Mouse (Mus musculus) limb, embryonic 14.5 days (tissue): ENCODE data around the gene Htr1f. TPM values are rescaled to one million over a fixed set of nuclear protein-coding genes. Genes with fewer than 3 reads are reported as not detected.

Experiments used
- ATAC-seq: fragments of 200-750 bp; cut with Nextera tagmentation; 2 replicates; pipeline ENCODE4 v1.8.0; 2017; ENCODE audit warnings: low read depth, moderate number of reproducible peaks, moderate TSS enrichment; ENCODE audit not compliant: low FRiP score
- DNase-seq: peaks from one replicate; pipeline ENCODE4 v3.0.0-alpha.2; 2015; ENCODE audit warnings: low spot score
- H3K27ac ChIP-seq: fragments of 300-500 bp; sonication (generic); replicated peaks from 2 replicates; pipeline ENCODE4 v1.5.1; 2014; ENCODE audit warnings: low read depth, mild to moderate bottlenecking, low read length, moderate library complexity, mixed read lengths
- H3K27me3 ChIP-seq: fragments of 300-500 bp; sonication (generic); 2 replicates; pipeline ENCODE4 v1.6.1; 2014; ENCODE audit warnings: low read length, mixed read lengths; ENCODE audit not compliant: control insufficient read depth, insufficient read depth
- H3K36me3 ChIP-seq: fragments of 300-500 bp; sonication (generic); 2 replicates; pipeline ENCODE4 v1.6.1; 2014; ENCODE audit warnings: mild to moderate bottlenecking, low read length, moderate library complexity, mixed read lengths; ENCODE audit not compliant: control insufficient read depth, insufficient read depth
- H3K4me1 ChIP-seq: fragments of 300-500 bp; sonication (generic); 2 replicates; pipeline ENCODE4 v1.6.1; 2014; ENCODE audit warnings: antibody characterized with exemption, low read length, mixed read lengths; ENCODE audit not compliant: control insufficient read depth, insufficient read depth
- H3K4me2 ChIP-seq: fragments of 300-500 bp; sonication (generic); replicated peaks from 2 replicates; pipeline ENCODE4 v1.6.1; 2014; ENCODE audit warnings: low read depth, mild to moderate bottlenecking, low read length, moderate library complexity; ENCODE audit not compliant: severe bottlenecking
- H3K4me3 ChIP-seq: fragments of 300-500 bp; sonication (generic); replicated peaks from 2 replicates; pipeline ENCODE4 v1.5.1; 2014; ENCODE audit warnings: low read length
- H3K9ac ChIP-seq: fragments of 300-500 bp; sonication (generic); 2 replicates; pipeline ENCODE4 v1.6.1; 2014; ENCODE audit warnings: mild to moderate bottlenecking, low read depth, low read length, moderate library complexity; ENCODE audit not compliant: severe bottlenecking
- H3K9me3 ChIP-seq: fragments of 300-500 bp; sonication (generic); 2 replicates; pipeline ENCODE4 v1.6.1; 2016; ENCODE audit warnings: low read length; ENCODE audit not compliant: control insufficient read depth
- POLR2A ChIP-seq: fragments of 200-500 bp; IDR thresholded peaks from 2 replicates; pipeline ENCODE4 v1.8.0; 2012; ENCODE audit warnings: inconsistent platforms, mild to moderate bottlenecking, moderate library complexity, borderline replicate concordance; ENCODE audit not compliant: insufficient read depth, insufficient read length; ENCODE audit errors: extremely low read depth
- WGBS: fragments of 180-500 bp; shearing (Covaris S2); extraction: QIAGEN DNeasy Blood & Tissue Kit; methylation state at CpG from one replicate; pipeline ENCODE4 v1.1.7; 2014; 5-methylcytosine and 5-hydroxymethylcytosine counted together
- microRNA-seq: library from miRNA; unstranded; fragments of <30 nt; microRNA quantifications from one replicate; pipeline ENCODE4, GENCODE M21; 2016
- polyA plus RNA-seq, 2 experiments: library from polyadenylated mRNA; depleted of rRNA in 1 of 2; stranded (reverse) in 1 of 2; unstranded in 1 of 2; fragments of >200 nt; fragmentation: Nextera tagmentation in 1 of 2; extraction: Ambion mirVana in 1 of 2; gene quantifications; 2 replicates each; pipeline versions ENCODE4 v1.2.1 to v1.2.3; 2012 to 2014

Htr1f gene
- polyA plus RNA-seq, 2 experiments, result 0.35 to 1.1 TPM

GRCm38 (mm10) chr16:64878611-64879132 lies 227.0 kb downstream of the Htr1f start:
- no peak for TF ChIP-seq POLR2A
- DNase-seq, result no peak
- ATAC-seq, result no peak
- no peaks in the 10 kb centered on the region for H3K9me3 ChIP-seq
- no peak overlapping the region for H3K9ac ChIP-seq
- no peaks in the 10 kb centered on the region for H3K27me3 ChIP-seq
- no peak overlapping the region for H3K4me3 ChIP-seq
- H3K4me2 ChIP-seq, result no peak overlapping the region
- no peaks in the 10 kb centered on the region for H3K36me3 ChIP-seq
- H3K4me1 ChIP-seq, result no peaks in the 10 kb centered on the region
- no peak overlapping the region for H3K27ac ChIP-seq
- 67% methylated on average over 3 of the region's 3 CpGs for WGBS

- no peaks in the 10 kb centered on the region for H3K27me3 ChIP-seq
- TF ChIP-seq POLR2A, result no peak
- DNase-seq (no peak), ATAC-seq (no peak)
- no peak overlapping the region for H3K27ac ChIP-seq
- no peaks in the 10 kb centered on the region for H3K9me3 ChIP-seq
- no peaks in the 10 kb centered on the region for H3K36me3 ChIP-seq
- no peak overlapping the region for H3K4me2 ChIP-seq
- H3K4me1 ChIP-seq, result no peaks in the 10 kb centered on the region
- H3K4me3 ChIP-seq, result no peak overlapping the region
- 88% methylated on average over 3 of the region's 3 CpGs for WGBS
- no peak overlapping the region for H3K9ac ChIP-seq
These were observed 228.3 kb downstream of the Htr1f start for GRCm38 (mm10) chr16:64877314-64877713.

- no peak for TF ChIP-seq POLR2A
- Histone ChIP-seq H3K9me3 (no peaks in the 10 kb centered on the region), H3K36me3 (no peaks in the 10 kb centered on the region), H3K4me2 (no peak overlapping the region), H3K27ac (no peak overlapping the region), H3K4me3 (no peak overlapping the region), H3K9ac (no peak overlapping the region), H3K4me1 (no peaks in the 10 kb centered on the region), H3K27me3 (no peaks in the 10 kb centered on the region)
- DNase-seq, result no peak
- WGBS, result 71% methylated on average over 4 of the region's 4 CpGs
- no peak for ATAC-seq
These were observed 228.9 kb downstream of the Htr1f start for GRCm38 (mm10) chr16:64876631-64877265.

GRCm38 (mm10) chr16:64875822-64876221 lies 229.8 kb downstream of the Htr1f start:
- Histone ChIP-seq H3K4me1 (no peaks in the 10 kb centered on the region), H3K36me3 (no peaks in the 10 kb centered on the region), H3K27ac (no peak overlapping the region), H3K9ac (no peak overlapping the region), H3K4me2 (no peak overlapping the region), H3K27me3 (no peaks in the 10 kb centered on the region), H3K4me3 (no peak overlapping the region), H3K9me3 (no peaks in the 10 kb centered on the region)
- no peak for ATAC-seq
- no peak for TF ChIP-seq POLR2A
- WGBS, result 85% methylated on average over 1 of the region's 1 CpGs
- no peak for DNase-seq

- ATAC-seq, result no peak
- DNase-seq, result no peak
- Histone ChIP-seq H3K9me3 (no peaks in the 10 kb centered on the region), H3K4me1 (no peaks in the 10 kb centered on the region), H3K27ac (no peak overlapping the region), H3K4me2 (no peak overlapping the region), H3K27me3 (no peaks in the 10 kb centered on the region), H3K36me3 (no peaks in the 10 kb centered on the region), H3K4me3 (no peak overlapping the region), H3K9ac (no peak overlapping the region)
- TF ChIP-seq POLR2A, result no peak
- WGBS, result 95% methylated on average over 10 of the region's 10 CpGs
These were observed 230.3 kb downstream of the Htr1f start for GRCm38 (mm10) chr16:64875384-64875783.

Small RNA genes lying within 50 kb of the gene (microRNA-seq; reads per million reads assigned to microRNA genes)
- not detected for gene Gm23374
